Mouse (Mus musculus) spleen, adult 2 months (tissue): ENCODE measurements around the gene Itga7. TPM values are rescaled to one million over a fixed set of nuclear protein-coding genes. Genes with fewer than 3 reads are reported as not detected.
A peak's percentile ranks its signal among the peaks of the same experiment; 100 is the strongest.

Experiments used
- DNase-seq, 2 experiments: peaks; one replicate each; pipeline versions ENCODE4 v3.0.0 to v3.0.0-alpha.2; 2012 to 2021; ENCODE audit warnings: low spot score in 2 of 2, low read depth in 1 of 2
- H3K27ac ChIP-seq: fragments of 200-500 bp; 2 replicates; pipeline ENCODE4 v1.5.1; 2012; ENCODE audit warnings: low read length, inconsistent platforms; ENCODE audit not compliant: insufficient read depth
- H3K27me3 ChIP-seq: fragments of 200-500 bp; 2 replicates; pipeline ENCODE4 v1.6.1; 2012; ENCODE audit warnings: mild to moderate bottlenecking, moderate library complexity, low read length, inconsistent platforms; ENCODE audit not compliant: control insufficient read depth, insufficient read depth
- H3K36me3 ChIP-seq: fragments of 200-500 bp; 2 replicates; pipeline ENCODE4 v1.6.1; 2012; ENCODE audit warnings: mild to moderate bottlenecking, low read length, inconsistent platforms; ENCODE audit not compliant: control insufficient read depth, insufficient read depth
- H3K4me1 ChIP-seq: fragments of 200-500 bp; 2 replicates; pipeline ENCODE4 v1.6.1; 2011; ENCODE audit warnings: inconsistent platforms; ENCODE audit not compliant: control insufficient read depth, insufficient read depth, insufficient read length
- H3K4me3 ChIP-seq: fragments of 200-500 bp; 2 replicates; pipeline ENCODE4 v1.5.1; 2011; ENCODE audit warnings: mild to moderate bottlenecking, inconsistent platforms; ENCODE audit not compliant: insufficient read depth, insufficient read length; ENCODE audit errors: extremely low read depth
- CTCF ChIP-seq: fragments of 200-500 bp; IDR thresholded peaks from 2 replicates; pipeline ENCODE4 v1.5.1; 2011; ENCODE audit warnings: mild to moderate bottlenecking, inconsistent platforms; ENCODE audit not compliant: insufficient read depth, insufficient read length, insufficient replicate concordance; ENCODE audit errors: extremely low read depth
- POLR2A ChIP-seq: fragments of 200-500 bp; IDR thresholded peaks from 2 replicates; pipeline ENCODE4 v1.6.1; 2011; ENCODE audit warnings: low read depth, low read length, inconsistent platforms
- WGBS: fragments of 180-500 bp; shearing (Covaris S2); methylation state at CpG from one replicate; pipeline ENCODE4 v1.1.7; 2018; 5-methylcytosine and 5-hydroxymethylcytosine counted together
- polyA plus RNA-seq: library from polyadenylated mRNA; depleted of rRNA; stranded (reverse); fragments of >200 nt; gene quantifications from 2 replicates; pipeline ENCODE4 v1.2.3, GENCODE M21; 2012

Itga7 gene
- polyA plus RNA-seq, 1 experiment: 5.8 TPM

GRCm38 (mm10) chr10:128938974-128939373 lies 5.4 kb downstream of the Itga7 start:
- Histone ChIP-seq H3K4me1 (0 out of 2 replicates have a peak, but pooled peaks cover 3% of the 10 kb centered on the region), H3K4me3 (no peak overlapping the region), H3K27ac (no peak overlapping the region), H3K36me3 (no peaks in the 10 kb centered on the region), H3K27me3 (peaks cover 5% of the 10 kb centered on the region; the same call in 1 of the 2 replicates)
- DNase-seq: no peak
- 80% methylated on average over 5 of the region's 5 CpGs for WGBS
- no peak for TF ChIP-seq CTCF
- TF ChIP-seq POLR2A: no peak

- Histone ChIP-seq H3K36me3 (no peaks in the 10 kb centered on the region), H3K4me3 (no peak overlapping the region), H3K27ac (no peak overlapping the region), H3K27me3 (0 out of 2 replicates have a peak, but pooled peaks cover 2% of the 10 kb centered on the region), H3K4me1 (no peaks in the 10 kb centered on the region)
- 72% methylated on average over 10 of the region's 10 CpGs for WGBS
- DNase-seq: peak in 1 of 2 experiments; percentile 9
- TF ChIP-seq CTCF: no peak
- TF ChIP-seq POLR2A: no peak
Measured at GRCm38 (mm10) chr10:128940475-128941061, 7.0 kb downstream of the Itga7 start.

- no peak overlapping the region for H3K4me3 ChIP-seq
- DNase-seq: no peak
- H3K27me3 ChIP-seq: no peaks in the 10 kb centered on the region
- WGBS: 36% methylated on average over 3 of the region's 3 CpGs
- TF ChIP-seq POLR2A (no peak), CTCF (peak; percentile 28; the same call in 1 of the 2 replicates)
- H3K27ac ChIP-seq: no peak overlapping the region
- H3K4me1 ChIP-seq: no peaks in the 10 kb centered on the region
- H3K36me3 ChIP-seq: no peaks in the 10 kb centered on the region
Measured at GRCm38 (mm10) chr10:128945675-128946074, 12.1 kb downstream of the Itga7 start.

GRCm38 (mm10) chr10:128947496-128947895 lies 13.9 kb downstream of the Itga7 start:
- Histone ChIP-seq H3K4me3 (no peak overlapping the region), H3K27me3 (no peaks in the 10 kb centered on the region)
- 88% methylated on average over 4 of the region's 4 CpGs for WGBS

GRCm38 (mm10) chr10:128950208-128950887 lies 16.7 kb downstream of the Itga7 start:
- Histone ChIP-seq H3K4me3 (no peak overlapping the region), H3K36me3 (no peaks in the 10 kb centered on the region), H3K27me3 (no peaks in the 10 kb centered on the region), H3K27ac (no peak overlapping the region), H3K4me1 (no peaks in the 10 kb centered on the region)
- TF ChIP-seq POLR2A (no peak), CTCF (no peak)
- 72% methylated on average over 16 of the region's 16 CpGs for WGBS
- DNase-seq: no peak

More at GRCm38 (mm10) chr10:128947496-128947895, 13.9 kb downstream of the Itga7 start:
- Histone ChIP-seq H3K27ac (no peak overlapping the region), H3K36me3 (no peaks in the 10 kb centered on the region), H3K4me1 (no peaks in the 10 kb centered on the region)
- no peak for DNase-seq
- no peak for TF ChIP-seq CTCF
- no peak for TF ChIP-seq POLR2A

- DNase-seq: no peak
- Histone ChIP-seq H3K36me3 (no peaks in the 10 kb centered on the region), H3K27me3 (0 out of 2 replicates have a peak, but pooled peaks cover 2% of the 10 kb centered on the region), H3K4me1 (no peaks in the 10 kb centered on the region), H3K27ac (no peak overlapping the region), H3K4me3 (no peak overlapping the region)
- WGBS: 88% methylated on average over 10 of the region's 10 CpGs
- TF ChIP-seq POLR2A (no peak), CTCF (no peak)
Measured at GRCm38 (mm10) chr10:128958340-128958739, 24.7 kb downstream of the Itga7 start.

- Histone ChIP-seq H3K27ac (no peak overlapping the region), H3K4me1 (no peaks in the 10 kb centered on the region), H3K36me3 (no peaks in the 10 kb centered on the region), H3K4me3 (no peak overlapping the region), H3K27me3 (0 out of 2 replicates have a peak, but pooled peaks cover 2% of the 10 kb centered on the region)
- DNase-seq: no peak
- 85% methylated on average over 4 of the region's 4 CpGs for WGBS
- TF ChIP-seq POLR2A (no peak), CTCF (no peak)
Measured at GRCm38 (mm10) chr10:128960142-128960541, 26.5 kb downstream of the Itga7 start.
